Mouse (Mus musculus) forebrain, postnatal 0 days (tissue): ENCODE data around the gene Selenow. TPM values are rescaled to one million over a fixed set of nuclear protein-coding genes. Genes with fewer than 3 reads are reported as not detected.

Experiments used
- ATAC-seq: fragments of 200-750 bp; cut with Nextera tagmentation; 2 replicates; pipeline ENCODE4 v1.8.0; 2017; ENCODE audit warnings: mild to moderate bottlenecking, moderate library complexity
- DNase-seq: peaks from one replicate; pipeline ENCODE4 v3.0.0-alpha.2; 2015
- H3K27ac ChIP-seq: fragments of 300-500 bp; sonication (generic); 2 replicates; pipeline ENCODE4 v1.5.1; 2014; ENCODE audit warnings: low read depth, mild to moderate bottlenecking, antibody characterized with exemption, low read length, moderate library complexity, mixed read lengths
- H3K27me3 ChIP-seq: fragments of 300-500 bp; sonication (generic); 2 replicates; pipeline ENCODE4 v1.6.1; 2014; ENCODE audit warnings: mild to moderate bottlenecking, low read length, mixed read lengths; ENCODE audit not compliant: insufficient read depth
- H3K36me3 ChIP-seq: fragments of 300-500 bp; sonication (generic); 2 replicates; pipeline ENCODE4 v1.6.1; 2014; ENCODE audit warnings: mild to moderate bottlenecking, moderate library complexity; ENCODE audit not compliant: insufficient read depth
- H3K4me1 ChIP-seq: fragments of 300-500 bp; sonication (generic); 2 replicates; pipeline ENCODE4 v1.6.1; 2014; ENCODE audit warnings: antibody characterized with exemption; ENCODE audit not compliant: insufficient read depth
- H3K4me2 ChIP-seq: fragments of 300-500 bp; sonication (generic); 2 replicates; pipeline ENCODE4 v1.6.1; 2014; ENCODE audit warnings: low read depth, mild to moderate bottlenecking, moderate library complexity
- H3K4me3 ChIP-seq: fragments of 300-500 bp; sonication (generic); 2 replicates; pipeline ENCODE4 v1.5.1; 2014; ENCODE audit warnings: low read depth, low read length, mixed read lengths
- H3K9ac ChIP-seq: fragments of 300-500 bp; sonication (generic); 2 replicates; pipeline ENCODE4 v1.6.1; 2014; ENCODE audit warnings: mild to moderate bottlenecking
- H3K9me3 ChIP-seq: fragments of 300-500 bp; sonication (generic); 2 replicates; pipeline ENCODE4 v1.6.1; 2016; ENCODE audit warnings: low read length
- CTCF ChIP-seq: sonication (generic); IDR thresholded peaks from 2 replicates; pipeline ENCODE4 v1.5.1; 2016; ENCODE audit warnings: antibody characterized with exemption, control low read depth, low read depth
- WGBS: fragments of 180-500 bp; shearing (Covaris S2); extraction: QIAGEN DNeasy Blood & Tissue Kit; methylation state at CpG from one replicate; pipeline ENCODE4 v1.1.7; 2014; 5-methylcytosine and 5-hydroxymethylcytosine counted together
- polyA plus RNA-seq: library from polyadenylated mRNA; unstranded; fragments of >200 nt; fragmentation: Nextera tagmentation; extraction: Ambion mirVana; gene quantifications from 2 replicates; pipeline ENCODE4 v1.2.1, GENCODE M21; 2015
- total RNA-seq: library from RNA; depleted of rRNA; stranded (reverse); fragments of >200 nt; gene quantifications from 2 replicates; pipeline ENCODE4 v1.2.3, GENCODE M21; 2014; rRNA removed

Gene Selenow
- total RNA-seq: 813 and 1,238 TPM in 2 replicates
- polyA plus RNA-seq: 2,478 and 2,732 TPM in 2 replicates

DNA sequence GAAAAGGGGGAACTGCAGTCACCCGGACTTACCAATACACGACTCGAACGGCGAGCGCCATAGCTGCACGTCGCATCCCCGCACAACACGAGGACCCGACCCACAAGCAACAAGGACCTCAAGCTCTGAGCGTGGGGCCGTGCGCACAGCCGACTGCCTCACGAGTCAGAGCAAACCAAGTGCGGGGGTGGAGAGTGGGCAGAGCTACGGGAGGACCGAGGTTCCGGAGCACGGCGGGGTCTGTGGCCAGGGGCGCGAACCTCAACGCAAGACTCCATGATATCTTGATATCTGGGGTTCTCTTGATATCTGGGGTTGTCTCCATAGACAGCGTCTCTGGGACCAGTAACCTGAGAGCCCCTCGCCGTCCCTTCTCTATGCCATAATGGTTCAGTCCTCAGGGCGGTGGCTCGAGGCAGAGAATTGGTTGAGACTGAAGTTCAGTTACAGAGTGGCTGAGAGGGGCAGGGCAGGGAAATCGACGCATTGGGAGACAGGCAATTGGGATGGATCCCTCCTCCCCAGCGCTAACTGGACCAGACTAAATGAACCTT lies at the start of gene Selenow:
Gene Selenow (minus strand): TSS at position 183 of the 554 bp plus-strand sequence.
- H3K9ac ChIP-seq: peak within 1 kb of the TSS; percentile 92
- peak within 1 kb of the TSS; percentile 93 for H3K27ac ChIP-seq
- H3K9me3 ChIP-seq: no peaks in the 10 kb centered on the region
- H3K4me1 ChIP-seq: peaks cover 17% of the 10 kb centered on the region
- ATAC-seq: peak; percentile 97
- peak within 1 kb of the TSS; percentile 79 for H3K4me3 ChIP-seq
- peaks cover 24% of the 10 kb centered on the region for H3K36me3 ChIP-seq
- peak within 1 kb of the TSS; percentile 67 for H3K4me2 ChIP-seq
- DNase-seq: peak; percentile 97
- TF ChIP-seq CTCF: 0 out of 2 replicates have a peak, but pooled peaks have one; percentile 1
- no peaks in the 10 kb centered on the region for H3K27me3 ChIP-seq
- under 1% methylated on average over 33 of the region's 33 CpGs for WGBS

DNA sequence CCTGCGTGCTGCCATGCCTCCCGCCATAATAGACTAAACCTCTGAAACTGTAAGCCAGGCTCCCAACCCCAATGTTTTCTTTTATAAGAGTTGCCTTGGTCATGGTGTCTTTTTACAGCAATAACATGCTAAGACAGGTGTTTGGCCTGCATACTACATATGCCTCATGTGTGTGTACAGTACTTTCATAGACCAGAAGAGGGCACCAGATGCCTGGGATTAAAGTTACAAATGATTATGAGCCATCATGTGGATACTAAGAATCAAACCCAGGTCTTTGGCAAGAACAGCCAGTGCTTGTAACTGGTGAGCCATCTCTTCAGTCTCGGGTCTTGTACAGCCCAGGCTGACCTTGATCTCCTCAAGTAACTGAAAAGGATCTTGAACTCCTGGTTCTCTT lies 47.5 kb upstream of the Selenow start:
- DNase-seq: no peak
- peak; percentile 34; the same call in 1 of the 2 replicates for TF ChIP-seq CTCF
- no peak overlapping the region for H3K9ac ChIP-seq
- no peaks in the 10 kb centered on the region for H3K27me3 ChIP-seq
- ATAC-seq: no peak
- H3K36me3 ChIP-seq: peaks cover 33% of the 10 kb centered on the region
- no peaks in the 10 kb centered on the region for H3K4me1 ChIP-seq
- no peak overlapping the region for H3K27ac ChIP-seq
- H3K4me3 ChIP-seq: no peak overlapping the region
- no peaks in the 10 kb centered on the region for H3K9me3 ChIP-seq
- no peak overlapping the region for H3K4me2 ChIP-seq
- WGBS: 86% methylated on average over 3 of the region's 3 CpGs

DNA sequence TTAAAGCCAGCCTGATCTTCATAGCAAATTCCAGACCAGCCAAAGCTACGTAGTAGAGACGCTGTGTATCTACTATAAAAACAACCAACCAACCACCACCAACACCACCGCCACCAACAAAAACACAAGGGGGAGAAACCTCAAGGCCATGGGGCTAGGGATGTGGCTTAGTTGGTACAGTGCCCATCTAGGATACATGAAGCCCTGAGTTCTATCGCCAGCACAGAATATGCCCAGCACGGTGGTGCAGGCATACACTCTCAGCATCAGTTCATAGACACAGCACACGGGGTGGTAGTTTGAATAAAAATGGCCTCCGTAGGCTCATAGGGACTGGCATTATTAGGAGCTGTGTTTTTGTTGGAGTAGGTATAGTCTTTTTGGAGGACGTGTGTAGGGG lies 46.1 kb upstream of the Selenow start:
- ATAC-seq: no peak

DNA sequence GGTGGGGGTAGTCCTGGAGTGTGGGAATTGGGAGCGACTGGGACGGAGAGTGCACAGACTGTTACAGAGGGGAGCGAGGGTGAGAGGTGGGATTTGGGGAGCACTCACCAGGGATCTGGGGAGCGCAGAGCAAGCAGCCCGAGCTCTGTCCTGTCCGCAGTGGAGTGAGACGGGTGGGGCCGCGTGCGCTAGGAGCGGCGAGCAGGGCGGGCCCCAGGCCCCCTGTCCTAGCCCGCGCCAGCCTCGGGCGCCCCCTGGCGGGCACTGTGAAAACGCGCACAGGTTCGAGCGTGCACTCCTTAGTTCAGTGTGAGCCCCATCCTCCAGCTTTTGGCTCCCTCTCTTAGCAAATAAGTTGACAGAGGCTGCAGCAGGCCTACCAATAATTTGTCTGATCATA lies 45.1 kb upstream of the Selenow start, which contains the start of gene Ehd2:
Gene Ehd2 (minus strand): TSS at position 256 of the 400 bp plus-strand sequence.
- Histone ChIP-seq H3K27ac (no peak within 1 kb of the TSS), H3K4me2 (peak within 1 kb of the TSS; percentile 42), H3K36me3 (peaks cover 12% of the 10 kb centered on the region), H3K9ac (peak within 1 kb of the TSS; percentile 10; the same call in 1 of the 2 replicates), H3K4me1 (no peaks in the 10 kb centered on the region), H3K9me3 (no peaks in the 10 kb centered on the region), H3K27me3 (no peaks in the 10 kb centered on the region), H3K4me3 (peak within 1 kb of the TSS; percentile 23)
- TF ChIP-seq CTCF: peak; percentile 81
- DNase-seq: peak; percentile 61
- WGBS: under 1% methylated on average over 22 of the region's 22 CpGs
- peak; percentile 81 for ATAC-seq

More for the DNA sequence above, 46.1 kb upstream of the Selenow start:
- Histone ChIP-seq H3K36me3 (peaks cover 20% of the 10 kb centered on the region), H3K4me3 (no peak overlapping the region), H3K27ac (no peak overlapping the region), H3K9ac (no peak overlapping the region), H3K4me1 (no peaks in the 10 kb centered on the region), H3K27me3 (no peaks in the 10 kb centered on the region), H3K4me2 (no peak overlapping the region), H3K9me3 (no peaks in the 10 kb centered on the region)
- no peak for TF ChIP-seq CTCF
- WGBS: 87% methylated on average over 8 of the region's 8 CpGs
- DNase-seq: no peak

DNA sequence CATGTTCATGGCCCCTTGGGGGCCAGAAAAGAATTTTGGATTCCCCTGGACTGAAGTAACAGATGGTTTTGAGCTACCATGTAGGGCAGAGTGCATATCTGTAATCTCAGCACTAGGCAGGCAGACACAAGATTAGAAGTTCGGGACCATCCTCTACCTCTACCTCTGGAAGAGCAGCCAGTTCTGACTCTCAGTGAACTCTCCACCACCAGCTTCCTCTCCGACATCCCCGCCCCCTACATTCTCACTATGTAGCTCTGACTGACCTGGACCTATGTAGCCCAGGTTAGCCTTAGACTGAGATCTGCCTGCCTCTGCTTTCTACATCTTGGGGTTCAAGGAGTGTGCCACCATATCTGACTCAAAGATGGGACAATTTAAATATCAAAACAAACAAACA lies 44.3 kb upstream of the Selenow start:
- WGBS: 79% methylated on average over 3 of the region's 3 CpGs
- DNase-seq (no peak), ATAC-seq (no peak)
- no peaks in the 10 kb centered on the region for H3K4me1 ChIP-seq
- H3K4me2 ChIP-seq: no peak overlapping the region
- TF ChIP-seq CTCF: no peak
- no peak overlapping the region for H3K27ac ChIP-seq
- H3K4me3 ChIP-seq: no peak overlapping the region
- H3K27me3 ChIP-seq: no peaks in the 10 kb centered on the region
- no peak overlapping the region for H3K9ac ChIP-seq
- peaks cover 4% of the 10 kb centered on the region; the same call in 1 of the 2 replicates for H3K36me3 ChIP-seq
- no peaks in the 10 kb centered on the region for H3K9me3 ChIP-seq

DNA sequence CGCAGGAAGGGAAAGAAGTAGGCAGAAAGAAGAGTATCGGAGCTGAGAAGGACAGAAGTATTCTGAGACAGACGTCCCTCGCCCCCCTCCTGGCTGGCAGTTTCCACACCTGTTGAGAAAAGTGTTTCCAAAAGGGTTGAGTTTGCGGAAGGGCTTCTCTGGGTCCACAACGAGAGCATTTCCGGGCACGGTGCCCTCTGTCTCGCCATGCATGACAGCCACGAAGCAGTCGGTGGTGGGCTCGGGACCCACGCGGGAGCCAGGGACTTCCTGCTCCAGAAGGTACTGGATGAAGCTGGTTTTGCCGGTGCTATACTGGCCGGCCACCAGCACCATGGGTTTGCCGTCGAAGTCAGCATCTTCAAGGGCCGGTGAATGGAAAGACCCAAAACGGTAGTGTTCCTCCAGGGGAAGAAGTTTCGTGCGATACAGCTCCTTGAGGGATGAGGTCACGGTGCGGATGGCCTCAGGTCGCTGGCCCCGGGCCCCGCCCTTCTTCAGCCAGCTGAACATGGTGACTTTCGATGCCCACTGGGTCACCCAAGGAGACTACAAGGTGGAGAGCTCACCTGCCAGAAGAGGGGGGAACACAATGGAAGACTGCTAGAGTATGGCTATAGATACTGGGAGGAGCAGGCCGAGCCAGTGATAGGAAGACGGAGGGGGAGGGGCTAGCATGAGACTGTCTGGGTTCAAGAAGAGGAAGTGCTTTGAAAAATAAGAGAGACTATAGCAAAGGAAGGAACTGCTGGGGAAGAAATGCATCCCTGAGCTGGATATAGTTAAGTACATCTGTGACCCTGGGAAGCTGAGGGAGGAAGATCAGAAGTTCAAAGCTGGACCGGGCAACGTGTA lies 41.8 kb upstream of the Selenow start:
- Histone ChIP-seq H3K4me2 (no peak overlapping the region), H3K4me3 (no peak overlapping the region), H3K27ac (no peak overlapping the region), H3K36me3 (no peaks in the 10 kb centered on the region), H3K9me3 (no peaks in the 10 kb centered on the region), H3K27me3 (no peaks in the 10 kb centered on the region), H3K4me1 (no peaks in the 10 kb centered on the region), H3K9ac (no peak overlapping the region)
- TF ChIP-seq CTCF: no peak
- no peak for DNase-seq
- ATAC-seq: no peak
- 85% methylated on average over 32 of the region's 32 CpGs for WGBS
